Comparison of ENCODE assay signal across 9 mouse cellular contexts in the genomic region with DNA sequence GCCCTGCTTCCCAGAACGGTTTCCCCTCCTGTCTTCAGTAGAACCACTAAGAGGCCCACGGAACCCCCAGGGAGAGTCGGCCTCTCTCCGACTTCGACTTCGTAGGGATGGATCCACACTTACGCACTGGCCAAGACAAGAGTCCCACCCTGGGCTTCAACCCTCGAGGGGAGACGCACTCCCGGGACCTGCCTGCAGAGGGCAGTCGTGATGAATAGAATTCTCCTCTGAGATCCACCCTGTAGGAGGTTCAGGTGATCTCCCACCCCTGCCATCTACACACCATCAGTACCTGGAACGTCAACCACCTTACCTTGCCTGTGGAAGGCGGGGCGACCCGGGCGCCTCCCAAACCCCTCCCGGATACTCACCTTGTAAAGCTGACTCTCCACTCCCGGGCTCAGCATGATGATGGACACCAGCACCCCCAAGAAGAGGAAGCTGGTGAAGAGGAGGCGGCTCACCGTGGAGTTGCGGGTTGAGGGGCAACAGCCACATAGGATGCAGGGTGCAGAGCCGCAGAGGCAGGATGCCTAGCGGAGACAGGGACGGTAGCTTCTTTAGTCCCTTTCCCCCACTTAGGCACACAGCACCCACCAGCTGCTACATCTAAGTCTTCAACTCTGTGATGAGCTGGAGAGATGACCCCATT. TPM values are rescaled to one million over a fixed set of nuclear protein-coding genes. Genes with fewer than 3 reads are reported as not detected.
DNase-seq lines count a peak whose midpoint lies in the region; ATAC-seq and TF ChIP-seq lines count a peak whose summit lies in the region.
"Had no signal": no experiment of that assay in that cellular context is flagged by ENCODE, and none has a peak within 500 bp of the region (broad histone marks: within the 10 kb centered on the region; RNA-seq: fewer than 3 reads in every experiment).

No protein-coding gene starts in this region.

- no peak overlapping the region for H3K4me3 ChIP-seq in hindbrain, embryonic 11.5 days (ENCODE audit: low read depth, low read length)
- H3K4me3 ChIP-seq in hindbrain, embryonic 13.5 days = no peak overlapping the region
- no peak overlapping the region for H3K4me3 ChIP-seq in forebrain, embryonic 16.5 days (replicated peaks; ENCODE audit: low read length)
- H3K4me3 ChIP-seq in hindbrain, embryonic 15.5 days = no peak overlapping the region
- H3K4me3 ChIP-seq in left cerebral cortex, adult 2 months = no peak overlapping the region
- no peak overlapping the region for H3K4me3 ChIP-seq in midbrain, embryonic 13.5 days (replicated peaks)
- H3K4me3 ChIP-seq: myocyte had no signal

- H3K27me3 ChIP-seq in hindbrain, embryonic 11.5 days (ENCODE audit: control insufficient read depth, insufficient read depth, low read length) = no peaks in the 10 kb centered on the region
- H3K27me3 ChIP-seq in hindbrain, embryonic 13.5 days = no peaks in the 10 kb centered on the region
- H3K27me3 ChIP-seq in forebrain, embryonic 16.5 days (replicated peaks; ENCODE audit: control insufficient read depth, insufficient read depth, low read length) = no peaks in the 10 kb centered on the region
- H3K27me3 ChIP-seq in hindbrain, embryonic 15.5 days = no peaks in the 10 kb centered on the region
- H3K27me3 ChIP-seq in midbrain, embryonic 13.5 days = no peaks in the 10 kb centered on the region

- no peak overlapping the region for H3K4me2 ChIP-seq in hindbrain, embryonic 11.5 days (replicated peaks; ENCODE audit: low read depth, low read length)
- no peak overlapping the region for H3K4me2 ChIP-seq in hindbrain, embryonic 13.5 days
- no peak overlapping the region for H3K4me2 ChIP-seq in forebrain, embryonic 16.5 days (ENCODE audit: low read length)
- H3K4me2 ChIP-seq in hindbrain, embryonic 15.5 days = 0 out of 2 replicates have a peak overlapping the region, but pooled peaks have one; percentile 14
- peak overlapping the region; percentile 15; the same call in 1 of the 2 replicates for H3K4me2 ChIP-seq in midbrain, embryonic 13.5 days (replicated peaks)

- H3K4me1 ChIP-seq in hindbrain, embryonic 11.5 days (replicated peaks; ENCODE audit: control insufficient read depth, insufficient read depth, low read length) = peaks cover 4% of the 10 kb centered on the region; the same call in 1 of the 2 replicates
- H3K4me1 ChIP-seq in hindbrain, embryonic 13.5 days (replicated peaks) = peaks cover 32% of the 10 kb centered on the region
- H3K4me1 ChIP-seq in forebrain, embryonic 16.5 days (replicated peaks; ENCODE audit: control insufficient read depth, insufficient read depth, low read length) = peaks cover 10% of the 10 kb centered on the region
- peaks cover 15% of the 10 kb centered on the region for H3K4me1 ChIP-seq in hindbrain, embryonic 15.5 days (replicated peaks)
- H3K4me1 ChIP-seq in midbrain, embryonic 13.5 days (replicated peaks) = peaks cover 25% of the 10 kb centered on the region

- no peak overlapping the region for H3K27ac ChIP-seq in hindbrain, embryonic 11.5 days (ENCODE audit: low read depth, low read length)
- H3K27ac ChIP-seq in hindbrain, embryonic 13.5 days = no peak overlapping the region
- H3K27ac ChIP-seq in forebrain, embryonic 16.5 days (ENCODE audit: low read length) = no peak overlapping the region
- no peak overlapping the region for H3K27ac ChIP-seq in hindbrain, embryonic 15.5 days (replicated peaks)
- H3K27ac ChIP-seq in left cerebral cortex, adult 2 months = no peak overlapping the region
- no peak overlapping the region for H3K27ac ChIP-seq in midbrain, embryonic 13.5 days

- no peaks in the 10 kb centered on the region for H3K9me3 ChIP-seq in hindbrain, embryonic 11.5 days (ENCODE audit: control insufficient read depth, low read length)
- no peaks in the 10 kb centered on the region for H3K9me3 ChIP-seq in hindbrain, embryonic 13.5 days
- no peaks in the 10 kb centered on the region for H3K9me3 ChIP-seq in forebrain, embryonic 16.5 days (ENCODE audit: control insufficient read depth, low read length)
- no peaks in the 10 kb centered on the region for H3K9me3 ChIP-seq in hindbrain, embryonic 15.5 days
- no peaks in the 10 kb centered on the region for H3K9me3 ChIP-seq in midbrain, embryonic 13.5 days

- WGBS in hindbrain, embryonic 11.5 days = 22% methylated on average over 24 of the region's 24 CpGs
- WGBS in hindbrain, embryonic 13.5 days = 25% methylated on average over 24 of the region's 24 CpGs
- 28% methylated on average over 24 of the region's 24 CpGs for WGBS in forebrain, embryonic 16.5 days
- 24% methylated on average over 24 of the region's 24 CpGs for WGBS in hindbrain, embryonic 15.5 days
- WGBS in midbrain, embryonic 13.5 days = 26% methylated on average over 24 of the region's 24 CpGs

- TF ChIP-seq CTCF in left cerebral cortex, adult 2 months (IDR thresholded peaks at IDR 0.05) = peak; percentile 76

- no peak overlapping the region for H3K9ac ChIP-seq in hindbrain, embryonic 11.5 days (ENCODE audit: low read depth, low read length)
- H3K9ac ChIP-seq in hindbrain, embryonic 13.5 days = no peak overlapping the region
- H3K9ac ChIP-seq in forebrain, embryonic 16.5 days (replicated peaks; ENCODE audit: low read depth, low read length) = no peak overlapping the region
- no peak overlapping the region for H3K9ac ChIP-seq in hindbrain, embryonic 15.5 days
- H3K9ac ChIP-seq in midbrain, embryonic 13.5 days (replicated peaks) = peak overlapping the region; percentile 44; the same call in 1 of the 2 replicates

- intact Hi-C loops in left cerebral cortex, adult 2 months (cut with DNase I) = loop anchor here (2.0 kb wide), 1 partner anchor 28 kb away; no protein-coding TSS in a partner anchor

- peaks cover 8% of the 10 kb centered on the region; the same call in 1 of the 2 replicates for H3K36me3 ChIP-seq in hindbrain, embryonic 11.5 days (ENCODE audit: control insufficient read depth, insufficient read depth, low read length)
- peaks cover 40% of the 10 kb centered on the region for H3K36me3 ChIP-seq in hindbrain, embryonic 13.5 days
- H3K36me3 ChIP-seq in forebrain, embryonic 16.5 days (ENCODE audit: control insufficient read depth, insufficient read depth) = peaks cover 13% of the 10 kb centered on the region; the same call in 1 of the 2 replicates
- H3K36me3 ChIP-seq in hindbrain, embryonic 15.5 days = peaks cover 12% of the 10 kb centered on the region; the same call in 1 of the 2 replicates
- H3K36me3 ChIP-seq in midbrain, embryonic 13.5 days = peaks cover 47% of the 10 kb centered on the region

- DNase-seq in hindbrain, embryonic 11.5 days (ENCODE audit: low spot score) = peak; percentile 85
- DNase-seq in cerebellum, adult 18-20 months = peak; percentile 75 to 84
- peak; percentile 48 to 71 for DNase-seq in left cerebral cortex, adult 2 months (ENCODE audit: extremely low spot score in 1 of 2, low spot score in 2 of 2)
- peak; percentile 74 to 89 for DNase-seq in spleen, postnatal 4 days (ENCODE audit: low spot score in 2 of 2)

- peak; percentile 45; the same call in 1 of the 2 replicates for ATAC-seq in hindbrain, embryonic 11.5 days (ENCODE audit: low FRiP score)
- ATAC-seq in hindbrain, embryonic 13.5 days (ENCODE audit: low FRiP score) = no peak
- ATAC-seq in forebrain, embryonic 16.5 days = peak; percentile 59; the same call in 1 of the 2 replicates
- no peak for ATAC-seq in hindbrain, embryonic 15.5 days (ENCODE audit: low FRiP score, low read depth)
- ATAC-seq in midbrain, embryonic 13.5 days = peak; percentile 66

RNA-seq across cellular contexts. Expression of a gene that starts 14.2 kb away (rescaled TPM):
- polyA plus RNA-seq in hindbrain, embryonic 11.5 days (2014; fragmentation: Nextera tagmentation; extraction: Ambion mirVana) = 57.9 and 58.8 TPM in 2 replicates
- polyA plus RNA-seq in hindbrain, embryonic 13.5 days (2015; fragmentation: Nextera tagmentation; extraction: Ambion mirVana) = 61.3 and 62.7 TPM in 2 replicates
- 80.2 and 80.9 TPM in 2 replicates for polyA plus RNA-seq in forebrain, embryonic 16.5 days (2015; fragmentation: Nextera tagmentation; extraction: Ambion mirVana)
- 36.3 and 37.5 TPM in 2 replicates for polyA plus RNA-seq in hindbrain, embryonic 15.5 days (2015; fragmentation: Nextera tagmentation; extraction: Ambion mirVana)
- total RNA-seq in left cerebral cortex, adult 2 months (2021) = 10 to 100 TPM in 1 of 2 experiments, 1 to 10 TPM in 1; 6.5 to 11.9 TPM
- 67.2 and 70.8 TPM in 2 replicates for polyA plus RNA-seq in midbrain, embryonic 13.5 days (2015; fragmentation: Nextera tagmentation; extraction: Ambion mirVana)

RNA-seq across cellular contexts. Expression of a gene that starts 42.6 kb away (rescaled TPM):
- polyA plus RNA-seq in hindbrain, embryonic 11.5 days (2014; fragmentation: Nextera tagmentation; extraction: Ambion mirVana) = 0.45 and 1.2 TPM in 2 replicates
- polyA plus RNA-seq in hindbrain, embryonic 13.5 days (2015; fragmentation: Nextera tagmentation; extraction: Ambion mirVana) = 0.67 and 1.4 TPM in 2 replicates
- 0.09 and 0.20 TPM in 2 replicates for polyA plus RNA-seq in forebrain, embryonic 16.5 days (2015; fragmentation: Nextera tagmentation; extraction: Ambion mirVana)
- polyA plus RNA-seq in hindbrain, embryonic 15.5 days (2015; fragmentation: Nextera tagmentation; extraction: Ambion mirVana) = 1.1 and 1.3 TPM in 2 replicates
- total RNA-seq in left cerebral cortex, adult 2 months (2021) = not detected
- polyA plus RNA-seq in midbrain, embryonic 13.5 days (2015; fragmentation: Nextera tagmentation; extraction: Ambion mirVana) = 0.24 TPM in 1 of 2 replicates, not detected in the other
- polyA plus RNA-seq: myocyte had no signal

RNA-seq across cellular contexts. Expression of a gene that starts 43.6 kb away (rescaled TPM):
- 27.7 and 29.4 TPM in 2 replicates for polyA plus RNA-seq in hindbrain, embryonic 11.5 days (2014; fragmentation: Nextera tagmentation; extraction: Ambion mirVana)
- polyA plus RNA-seq in hindbrain, embryonic 13.5 days (2015; fragmentation: Nextera tagmentation; extraction: Ambion mirVana) = 146 and 148 TPM in 2 replicates
- polyA plus RNA-seq in forebrain, embryonic 16.5 days (2015; fragmentation: Nextera tagmentation; extraction: Ambion mirVana) = 106 and 143 TPM in 2 replicates
- polyA plus RNA-seq in hindbrain, embryonic 15.5 days (2015; fragmentation: Nextera tagmentation; extraction: Ambion mirVana) = 265 and 266 TPM in 2 replicates
- total RNA-seq in left cerebral cortex, adult 2 months (2021) = 100 to 1,000 TPM; 124 to 126 TPM
- polyA plus RNA-seq in midbrain, embryonic 13.5 days (2015; fragmentation: Nextera tagmentation; extraction: Ambion mirVana) = 103 and 116 TPM in 2 replicates

RNA-seq across cellular contexts. Expression of a gene that starts 43.6 kb away (rescaled TPM):
- not detected in 2 replicates for polyA plus RNA-seq in hindbrain, embryonic 11.5 days (2014; fragmentation: Nextera tagmentation; extraction: Ambion mirVana)
- polyA plus RNA-seq in hindbrain, embryonic 13.5 days (2015; fragmentation: Nextera tagmentation; extraction: Ambion mirVana) = 0.71 and 0.73 TPM in 2 replicates
- polyA plus RNA-seq in forebrain, embryonic 16.5 days (2015; fragmentation: Nextera tagmentation; extraction: Ambion mirVana) = 0.92 and 1.3 TPM in 2 replicates
- 1.9 TPM in 2 replicates for polyA plus RNA-seq in hindbrain, embryonic 15.5 days (2015; fragmentation: Nextera tagmentation; extraction: Ambion mirVana)
- total RNA-seq in left cerebral cortex, adult 2 months (2021) = 1 to 10 TPM; 1.0 to 2.3 TPM
- 0.58 and 0.59 TPM in 2 replicates for polyA plus RNA-seq in midbrain, embryonic 13.5 days (2015; fragmentation: Nextera tagmentation; extraction: Ambion mirVana)

Comparison
In these comparisons a context has a peak if more than half of its experiments do, and no peak if none do; other contexts are left out.
1. ATAC-seq: peak in hindbrain, embryonic 11.5 days (single experiment), forebrain, embryonic 16.5 days (single experiment) and midbrain, embryonic 13.5 days (single experiment); none in hindbrain, embryonic 13.5 days (single experiment) and hindbrain, embryonic 15.5 days (single experiment).
2. H3K4me2 ChIP-seq: peak in hindbrain, embryonic 15.5 days (single experiment) and midbrain, embryonic 13.5 days (single experiment); none in hindbrain, embryonic 11.5 days (single experiment), hindbrain, embryonic 13.5 days (single experiment) and forebrain, embryonic 16.5 days (single experiment).
3. Peak in every context shown above with its lines, with median percentiles within 50 percentile points of each other: DNase-seq.